Mouse (Mus musculus) spleen, postnatal 14 days (tissue): ENCODE results near the gene Bpifa5.
A peak's percentile ranks its signal among the peaks of the same experiment; 100 is the strongest.

Experiments used
- DNase-seq, 2 experiments: peaks; one replicate each; pipeline ENCODE4 v3.0.0; 2021 to 2022; ENCODE audit warnings: low spot score in 2 of 2

Gene Bpifa5

DNA sequence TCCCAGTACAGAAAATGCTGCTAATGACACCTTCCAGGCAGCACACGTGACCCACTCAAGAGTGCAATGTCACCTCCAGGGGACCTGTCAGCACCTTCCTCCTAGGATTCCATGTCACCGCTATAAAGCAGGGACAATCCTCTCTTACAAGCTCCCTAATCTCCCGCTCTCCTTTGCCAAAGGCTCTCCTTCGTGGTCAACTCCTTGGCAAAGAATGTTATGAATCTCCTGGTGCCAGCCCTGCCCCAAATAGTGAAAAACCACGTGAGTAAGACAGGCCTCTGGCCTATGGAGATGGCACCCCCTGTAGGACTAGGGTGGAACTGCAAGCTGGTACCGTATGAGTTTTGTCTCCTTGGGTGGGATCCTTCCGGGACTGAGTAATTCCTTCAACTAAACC lies 44.5 kb downstream of the Bpifa5 start:
- peak in 1 of 2 experiments; percentile 3 for DNase-seq

DNA sequence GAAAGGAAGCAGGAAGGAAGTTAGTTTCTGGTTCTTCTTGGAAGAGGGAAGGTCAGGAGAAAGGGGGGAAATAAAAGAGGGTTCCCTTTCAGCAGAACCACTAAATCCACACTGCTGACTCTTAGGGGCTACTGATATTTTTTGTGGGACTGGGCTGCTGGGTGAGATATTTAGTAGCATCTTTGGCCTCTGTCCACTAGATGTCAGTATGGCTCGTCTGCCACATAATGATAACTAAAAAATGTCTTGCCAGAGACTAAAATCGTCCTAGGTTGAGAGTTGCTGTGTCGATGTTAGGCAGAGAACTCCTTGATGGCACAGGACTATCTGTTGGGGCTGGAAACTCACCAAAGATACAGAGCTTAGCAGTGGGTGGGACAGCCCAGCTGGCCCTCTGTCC lies 46.7 kb downstream of the Bpifa5 start:
- DNase-seq, result no peak

DNA sequence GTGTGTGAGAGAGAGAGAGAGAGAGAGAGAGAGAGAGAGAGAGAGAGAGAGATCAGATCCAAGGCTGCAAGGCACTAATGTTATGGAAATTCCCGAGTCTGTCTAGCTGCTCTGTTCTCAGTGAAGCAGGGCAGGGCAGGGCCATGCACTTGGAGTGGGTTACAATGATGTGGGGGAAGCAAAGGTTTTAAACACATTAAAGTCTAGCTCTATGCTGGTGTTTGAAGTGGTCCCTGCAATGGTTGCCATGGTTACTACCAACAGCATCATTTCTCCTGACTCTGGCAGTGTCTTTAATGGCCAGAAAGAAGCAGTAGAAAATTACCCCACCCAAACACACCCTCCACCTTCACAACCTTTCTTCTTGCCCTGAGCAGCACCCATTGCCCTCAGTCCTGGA lies 48.7 kb downstream of the Bpifa5 start:
- DNase-seq, result no peak

DNA sequence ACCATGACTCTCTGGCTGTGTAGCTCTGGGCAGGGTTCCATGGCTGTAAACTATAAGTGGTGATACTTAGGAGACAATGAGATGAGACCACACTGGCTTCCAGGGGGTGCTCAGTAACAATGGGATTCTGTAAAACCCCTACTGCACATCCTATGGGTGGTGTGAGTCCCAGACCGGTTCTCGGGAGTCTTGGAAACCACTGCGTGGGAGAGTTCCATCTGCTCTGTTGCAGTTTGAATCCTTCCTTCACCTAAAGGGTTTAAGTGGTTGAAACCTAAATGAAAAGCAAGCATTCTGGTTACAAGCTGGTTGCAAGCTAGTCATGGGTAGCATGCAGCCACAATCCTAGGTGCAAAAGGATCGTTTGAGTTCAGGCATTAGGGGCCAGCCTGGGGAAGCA lies 49.5 kb downstream of the Bpifa5 start:
- no peak for DNase-seq

DNA sequence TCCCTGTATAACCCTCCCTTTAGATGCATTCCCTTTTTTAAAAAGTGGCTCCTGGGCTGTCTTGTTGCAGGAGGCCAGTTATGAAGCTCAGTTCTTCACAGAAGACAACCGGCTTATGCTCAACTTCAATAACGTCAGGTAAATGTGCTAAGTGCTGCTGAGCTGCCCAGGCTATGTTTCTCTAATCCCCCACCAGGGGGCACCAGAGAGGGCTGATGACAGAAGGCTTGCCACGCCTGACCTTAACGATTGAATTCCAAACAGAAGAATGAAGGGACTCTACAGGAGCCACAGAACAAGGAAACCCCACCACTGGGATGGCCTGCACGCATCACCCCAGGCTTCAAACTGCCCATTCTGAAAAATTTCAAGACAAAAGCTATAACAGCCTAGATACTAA lies 52.8 kb downstream of the Bpifa5 start:
- peak; percentile 17 to 28 for DNase-seq
